15 mouse cellular contexts compared by ENCODE assay signal in genomic region chr14:8952853-8953397, GRCm38 (mm10).
A peak's percentile ranks its signal among the peaks of the same experiment; 100 is the strongest.
DNase-seq lines count a peak whose midpoint lies in the region; ATAC-seq and TF ChIP-seq lines count a peak whose summit lies in the region.
"Had no signal": no experiment of that assay in that cellular context is flagged by ENCODE, and none has a peak within 500 bp of the region (broad histone marks: within the 10 kb centered on the region; RNA-seq: fewer than 3 reads in every experiment).

No protein-coding gene starts in this region.

- no peak overlapping the region for H3K4me3 ChIP-seq in heart, postnatal 0 days (ENCODE audit: low read depth, low read length)
- H3K4me3 ChIP-seq: erythroblast, embryonic 14.5 days; midbrain, embryonic 15.5 days; neural tube, embryonic 12.5 days had no signal

- no peak for TF ChIP-seq CTCF in heart, postnatal 0 days (IDR thresholded peaks at IDR 0.05; ENCODE audit: low read depth)

- no peaks in the 10 kb centered on the region for H3K36me3 ChIP-seq in heart, postnatal 0 days (replicated peaks; ENCODE audit: control insufficient read depth, insufficient read depth, low read length)
- H3K36me3 ChIP-seq: midbrain, embryonic 15.5 days; neural tube, embryonic 12.5 days had no signal

- peak overlapping the region; percentile 53 for H3K27ac ChIP-seq in heart, postnatal 0 days (ENCODE audit: low read depth)
- H3K27ac ChIP-seq: midbrain, embryonic 15.5 days; neural tube, embryonic 12.5 days had no signal

- WGBS in heart, postnatal 0 days, result 11% methylated on average over 6 of the region's 6 CpGs

- H3K9me3 ChIP-seq in heart, postnatal 0 days (replicated peaks; ENCODE audit: control insufficient read depth, low read length), result no peaks in the 10 kb centered on the region
- H3K9me3 ChIP-seq: midbrain, embryonic 15.5 days; neural tube, embryonic 12.5 days had no signal

- H3K4me1 ChIP-seq in heart, postnatal 0 days (ENCODE audit: control insufficient read depth, insufficient read depth), result peaks cover 11% of the 10 kb centered on the region; the same call in 1 of the 2 replicates
- H3K4me1 ChIP-seq: midbrain, embryonic 15.5 days; neural tube, embryonic 12.5 days had no signal

- no peak overlapping the region for H3K9ac ChIP-seq in heart, postnatal 0 days (replicated peaks; ENCODE audit: low read depth, low read length)
- H3K9ac ChIP-seq: liver, postnatal 0 days; midbrain, embryonic 15.5 days; neural tube, embryonic 12.5 days had no signal

- H3K27me3 ChIP-seq in heart, postnatal 0 days (ENCODE audit: control insufficient read depth, insufficient read depth, low read length), result no peaks in the 10 kb centered on the region
- H3K27me3 ChIP-seq: midbrain, embryonic 15.5 days; neural tube, embryonic 12.5 days had no signal

- peak; percentile 88 for TF ChIP-seq EP300 in heart, postnatal 0 days (IDR thresholded peaks at IDR 0.05; ENCODE audit: low read depth)

- H3K4me2 ChIP-seq in heart, postnatal 0 days (ENCODE audit: low read depth, low read length), result no peak overlapping the region
- H3K4me2 ChIP-seq: midbrain, embryonic 15.5 days; neural tube, embryonic 12.5 days had no signal

- ATAC-seq in heart, postnatal 0 days (ENCODE audit: insufficient read depth, low read depth), result peak; percentile 88
- ATAC-seq: intestine, postnatal 0 days; liver, postnatal 0 days; midbrain, embryonic 15.5 days had no signal

- peak; percentile 13 for DNase-seq in embryo, embryonic 10 days (ENCODE audit: low spot score)
- no peak for DNase-seq in embryo, embryonic 9.5 days (ENCODE audit: extremely low spot score)
- DNase-seq in heart, adult 18-20 months, result peak; percentile 58 to 70
- peak; percentile 60 for DNase-seq in heart, postnatal 0 days (ENCODE audit: low spot score)
- DNase-seq in lung, postnatal 25 days (ENCODE audit: low spot score), result peak; percentile 17
- DNase-seq in liver, result no peak
- no peak for DNase-seq in right cerebral cortex, postnatal 36 days (ENCODE audit: low spot score in 2 of 2)
- no peak for DNase-seq in retina, embryonic 14.5 days (ENCODE audit: low spot score)
- DNase-seq: cerebellum, adult 9-11 months; kidney, postnatal 14 days; liver, postnatal 0 days had no signal

Comparison
In these comparisons a context has a peak if more than half of its experiments do, and no peak if none do; other contexts are left out.
1. DNase-seq: peak in embryo, embryonic 10 days (single experiment), heart, adult 18-20 months (2 of 2), heart, postnatal 0 days (single experiment) and lung, postnatal 25 days (single experiment); none in embryo, embryonic 9.5 days (single experiment), liver (single experiment), right cerebral cortex, postnatal 36 days (0 of 2) and retina, embryonic 14.5 days (single experiment).